Mouse (Mus musculus): Measurements from ENCODE around the gene Pmm2. TPM values are rescaled to one million over a fixed set of nuclear protein-coding genes. Genes with fewer than 3 reads are reported as not detected.

Pmm2 gene
- polyA plus RNA-seq, 1 experiment from 2014 or later = 60.0 TPM

DNA sequence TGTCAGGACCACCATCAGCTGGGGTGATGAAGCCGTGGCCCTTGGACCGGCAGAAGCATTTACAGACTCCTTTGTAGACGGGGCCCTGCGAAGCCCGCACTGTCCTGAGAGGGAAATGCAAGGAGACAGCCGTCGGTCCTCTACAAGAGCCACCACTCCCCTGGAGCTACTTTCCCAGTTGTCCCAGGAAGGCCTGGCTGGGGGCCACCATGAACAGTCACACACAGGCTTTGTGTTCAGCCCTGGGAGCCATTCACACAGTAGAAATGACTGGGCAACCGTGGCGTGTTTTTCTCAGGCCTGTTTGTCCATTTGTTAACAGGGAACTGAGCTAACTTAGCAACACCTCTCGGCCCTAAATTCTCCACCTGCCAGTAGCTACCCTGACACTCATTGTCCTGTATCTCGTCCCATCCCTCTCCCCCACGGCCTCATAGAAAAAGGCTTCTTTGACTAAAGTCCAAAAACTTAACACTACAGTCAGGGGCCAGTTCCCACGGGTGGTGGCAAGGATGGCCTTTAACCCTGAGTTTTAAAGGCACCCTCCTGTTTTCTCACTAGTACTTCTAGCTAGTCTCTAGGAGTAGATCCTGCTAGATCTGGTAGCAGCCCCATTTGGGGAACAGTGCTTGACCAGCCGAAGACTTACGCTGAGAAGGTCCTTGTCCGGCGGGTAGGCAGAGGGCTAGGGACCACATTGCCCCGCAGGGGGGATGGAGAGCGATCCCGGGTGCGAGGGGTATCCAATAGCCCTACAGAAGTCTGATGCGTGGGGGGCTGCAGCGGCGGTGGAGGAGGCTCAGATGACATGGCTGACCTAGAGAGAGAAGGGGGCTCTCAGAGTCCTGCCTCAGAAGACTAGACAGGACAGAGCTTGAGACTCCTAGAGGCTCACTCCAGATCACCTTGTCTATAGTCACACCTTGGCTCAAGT lies 26.4 kb downstream of the Pmm2 start:
- Histone ChIP-seq H3K9me3 (ENCODE audit: control insufficient read depth, low read depth, low read length) (no peaks in the 10 kb centered on the region), H3K9ac (replicated peaks; ENCODE audit: low read depth, low read length) (no peak overlapping the region), H3K4me2 (replicated peaks; ENCODE audit: low read depth, low read length) (no peak overlapping the region), H3K27ac (ENCODE audit: low read length) (no peak overlapping the region), H3K27me3 (ENCODE audit: control insufficient read depth, insufficient read depth, low read length) (no peaks in the 10 kb centered on the region), H3K4me1 (ENCODE audit: control insufficient read depth, insufficient read depth, low read length) (peaks cover 11% of the 10 kb centered on the region; the same call in 1 of the 2 replicates), H3K36me3 (ENCODE audit: control insufficient read depth, insufficient read depth, low read length) (peaks cover 13% of the 10 kb centered on the region; the same call in 1 of the 2 replicates), H3K4me3 (ENCODE audit: low read depth, low read length) (no peak overlapping the region)
- no peak for ATAC-seq (ENCODE audit: insufficient number of reproducible peaks, insufficient read depth, low FRiP score, low read depth)
- 88% methylated on average over 24 of the region's 24 CpGs for WGBS

DNA sequence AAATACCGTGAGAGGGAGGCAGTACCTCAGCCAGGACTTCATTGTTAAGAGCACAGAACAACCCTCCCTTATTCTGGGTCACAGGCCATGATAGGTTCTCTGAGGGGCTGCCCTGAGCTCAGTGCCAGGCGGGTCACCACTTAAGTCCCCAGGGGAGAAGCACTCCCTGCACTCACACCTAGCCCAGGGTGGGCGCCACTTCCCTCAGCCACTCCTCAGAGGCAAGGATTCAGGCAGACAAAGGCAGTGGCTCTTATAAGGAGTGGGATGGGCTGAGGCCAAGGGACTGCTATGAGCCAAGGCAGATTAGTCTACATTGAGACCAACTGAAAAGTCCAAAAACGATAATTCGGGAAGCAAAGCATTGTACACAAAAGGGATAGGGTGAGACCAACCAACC lies 27.9 kb downstream of the Pmm2 start:
- ATAC-seq (ENCODE audit: insufficient number of reproducible peaks, insufficient read depth, low FRiP score, low read depth) = no peak
- Histone ChIP-seq H3K9me3 (ENCODE audit: control insufficient read depth, low read depth, low read length) (no peaks in the 10 kb centered on the region), H3K4me1 (ENCODE audit: control insufficient read depth, insufficient read depth, low read length) (peaks cover 23% of the 10 kb centered on the region; the same call in 1 of the 2 replicates), H3K9ac (replicated peaks; ENCODE audit: low read depth, low read length) (no peak overlapping the region), H3K27ac (ENCODE audit: low read length) (no peak overlapping the region), H3K27me3 (ENCODE audit: control insufficient read depth, insufficient read depth, low read length) (no peaks in the 10 kb centered on the region), H3K36me3 (ENCODE audit: control insufficient read depth, insufficient read depth, low read length) (peaks cover 6% of the 10 kb centered on the region; the same call in 1 of the 2 replicates), H3K4me3 (ENCODE audit: low read depth, low read length) (no peak overlapping the region), H3K4me2 (replicated peaks; ENCODE audit: low read depth, low read length) (no peak overlapping the region)
- 84% methylated on average over 5 of the region's 5 CpGs for WGBS

DNA sequence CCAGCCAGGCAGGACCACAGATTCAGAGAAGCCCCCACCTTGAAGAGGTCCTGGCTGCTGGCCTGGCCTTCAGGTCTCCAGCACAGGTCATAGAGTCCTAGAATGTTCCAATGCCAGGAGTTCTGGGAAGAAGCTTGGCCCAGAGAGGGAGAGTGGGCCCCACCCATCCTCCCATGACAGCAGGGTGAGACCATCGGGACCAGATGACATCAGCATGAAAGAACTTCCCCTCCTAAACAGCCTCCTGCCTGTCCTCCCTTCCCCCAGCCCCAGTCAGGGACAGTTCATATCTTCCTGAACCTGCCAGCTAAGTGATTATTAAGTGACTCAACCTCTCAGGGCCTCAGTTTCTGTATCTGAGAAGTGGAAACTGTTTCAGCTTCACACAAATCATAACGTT lies 29.0 kb downstream of the Pmm2 start:
- no peak overlapping the region for H3K9ac ChIP-seq (replicated peaks; ENCODE audit: low read depth, low read length)
- H3K27ac ChIP-seq (ENCODE audit: low read length) = no peak overlapping the region
- no peak overlapping the region for H3K4me2 ChIP-seq (replicated peaks; ENCODE audit: low read depth, low read length)
- peaks cover 5% of the 10 kb centered on the region; the same call in 1 of the 2 replicates for H3K36me3 ChIP-seq (ENCODE audit: control insufficient read depth, insufficient read depth, low read length)
- H3K9me3 ChIP-seq (ENCODE audit: control insufficient read depth, low read depth, low read length) = no peaks in the 10 kb centered on the region
- no peaks in the 10 kb centered on the region for H3K27me3 ChIP-seq (ENCODE audit: control insufficient read depth, insufficient read depth, low read length)
- peaks cover 29% of the 10 kb centered on the region; the same call in 1 of the 2 replicates for H3K4me1 ChIP-seq (ENCODE audit: control insufficient read depth, insufficient read depth, low read length)
- no peak overlapping the region for H3K4me3 ChIP-seq (ENCODE audit: low read depth, low read length)
- no peak for ATAC-seq (ENCODE audit: insufficient number of reproducible peaks, insufficient read depth, low FRiP score, low read depth)
- 50% methylated on average over 2 of the region's 2 CpGs for WGBS

DNA sequence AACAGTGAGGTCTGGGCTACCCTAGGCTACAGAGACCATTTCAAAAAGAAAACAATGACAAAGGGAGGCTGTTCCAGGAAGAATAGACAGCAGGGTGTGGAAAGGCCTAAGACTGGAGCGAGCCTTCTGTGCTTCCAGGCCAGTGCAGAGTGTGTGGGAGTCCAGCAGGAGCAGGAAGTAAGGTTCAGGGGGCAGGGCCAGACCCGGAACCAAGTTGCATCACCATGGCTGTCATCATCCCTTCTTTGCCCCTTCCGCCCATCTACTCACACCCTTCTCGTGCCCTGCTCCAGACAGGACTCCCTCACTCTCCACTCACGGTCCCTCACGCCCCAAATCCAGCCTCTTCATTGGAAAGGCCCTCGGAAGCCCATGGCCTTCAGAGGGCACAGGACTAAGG lies 29.8 kb downstream of the Pmm2 start:
- H3K4me1 ChIP-seq (ENCODE audit: control insufficient read depth, insufficient read depth, low read length) = peaks cover 29% of the 10 kb centered on the region; the same call in 1 of the 2 replicates

DNA sequence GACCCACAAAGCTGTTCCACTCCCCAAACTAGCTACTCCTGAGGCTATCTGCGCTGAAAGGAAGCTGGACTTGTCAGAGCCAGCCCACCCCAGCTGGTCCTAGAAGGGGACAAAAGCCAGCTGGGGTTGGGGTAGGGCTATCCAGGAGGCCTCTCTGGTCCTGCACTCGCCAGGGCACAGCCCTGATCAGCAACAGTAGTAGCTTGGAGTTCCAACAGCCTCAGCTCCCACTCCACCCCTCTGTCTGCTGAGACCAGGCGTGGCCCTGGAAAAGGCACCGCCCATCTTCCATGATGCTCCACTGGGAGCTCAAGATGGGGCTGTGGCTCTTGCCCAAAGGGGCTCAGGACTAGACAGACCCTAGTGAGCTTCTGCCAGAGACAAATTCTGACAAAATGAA lies 30.3 kb downstream of the Pmm2 start:
- H3K27ac ChIP-seq (ENCODE audit: low read length) = no peak overlapping the region
- no peaks in the 10 kb centered on the region for H3K27me3 ChIP-seq (ENCODE audit: control insufficient read depth, insufficient read depth, low read length)
- H3K9me3 ChIP-seq (ENCODE audit: control insufficient read depth, low read depth, low read length) = no peaks in the 10 kb centered on the region
- ATAC-seq (ENCODE audit: insufficient number of reproducible peaks, insufficient read depth, low FRiP score, low read depth) = no peak
- WGBS = 54% methylated on average over 4 of the region's 4 CpGs
- H3K4me2 ChIP-seq (replicated peaks; ENCODE audit: low read depth, low read length) = no peak overlapping the region
- no peaks in the 10 kb centered on the region for H3K36me3 ChIP-seq (ENCODE audit: control insufficient read depth, insufficient read depth, low read length)
- peaks cover 29% of the 10 kb centered on the region; the same call in 1 of the 2 replicates for H3K4me1 ChIP-seq (ENCODE audit: control insufficient read depth, insufficient read depth, low read length)
- no peak overlapping the region for H3K9ac ChIP-seq (replicated peaks; ENCODE audit: low read depth, low read length)
- no peak overlapping the region for H3K4me3 ChIP-seq (ENCODE audit: low read depth, low read length)

More for the DNA sequence above, 29.8 kb downstream of the Pmm2 start:
- H3K27me3 ChIP-seq (ENCODE audit: control insufficient read depth, insufficient read depth, low read length) = no peaks in the 10 kb centered on the region
- no peak overlapping the region for H3K27ac ChIP-seq (ENCODE audit: low read length)
- 78% methylated on average over 7 of the region's 7 CpGs for WGBS
- no peaks in the 10 kb centered on the region for H3K36me3 ChIP-seq (ENCODE audit: control insufficient read depth, insufficient read depth, low read length)
- no peak for ATAC-seq (ENCODE audit: insufficient number of reproducible peaks, insufficient read depth, low FRiP score, low read depth)
- H3K9me3 ChIP-seq (ENCODE audit: control insufficient read depth, low read depth, low read length) = no peaks in the 10 kb centered on the region
- H3K4me3 ChIP-seq (ENCODE audit: low read depth, low read length) = no peak overlapping the region
- no peak overlapping the region for H3K9ac ChIP-seq (replicated peaks; ENCODE audit: low read depth, low read length)
- no peak overlapping the region for H3K4me2 ChIP-seq (replicated peaks; ENCODE audit: low read depth, low read length)

DNA sequence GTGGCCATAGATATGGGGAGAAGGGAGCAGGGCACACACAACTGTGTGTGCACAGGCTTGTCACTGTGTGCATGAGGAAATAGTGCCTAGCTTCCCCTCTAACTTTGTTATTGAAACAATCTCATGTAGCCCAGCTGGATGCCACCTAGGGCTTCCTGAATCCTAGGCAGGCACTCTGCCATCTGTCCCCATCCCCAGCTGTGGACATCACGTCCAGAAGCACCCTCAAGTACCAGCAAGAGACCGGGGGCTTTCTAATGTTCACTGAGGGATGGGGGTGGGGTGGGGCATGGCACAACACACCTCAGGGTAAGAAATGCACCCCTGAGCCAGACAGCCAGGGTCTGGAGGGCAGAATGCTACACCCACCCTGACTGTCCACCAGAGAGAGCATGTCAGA lies 30.9 kb downstream of the Pmm2 start:
- Histone ChIP-seq H3K9ac (replicated peaks; ENCODE audit: low read depth, low read length) (no peak overlapping the region), H3K4me3 (ENCODE audit: low read depth, low read length) (no peak overlapping the region), H3K27ac (ENCODE audit: low read length) (no peak overlapping the region), H3K9me3 (ENCODE audit: control insufficient read depth, low read depth, low read length) (no peaks in the 10 kb centered on the region), H3K4me2 (replicated peaks; ENCODE audit: low read depth, low read length) (no peak overlapping the region), H3K4me1 (ENCODE audit: control insufficient read depth, insufficient read depth, low read length) (peaks cover 29% of the 10 kb centered on the region; the same call in 1 of the 2 replicates), H3K27me3 (ENCODE audit: control insufficient read depth, insufficient read depth, low read length) (no peaks in the 10 kb centered on the region), H3K36me3 (ENCODE audit: control insufficient read depth, insufficient read depth, low read length) (no peaks in the 10 kb centered on the region)
- ATAC-seq (ENCODE audit: insufficient number of reproducible peaks, insufficient read depth, low FRiP score, low read depth) = no peak
- 83% methylated on average over 2 of the region's 2 CpGs for WGBS

DNA sequence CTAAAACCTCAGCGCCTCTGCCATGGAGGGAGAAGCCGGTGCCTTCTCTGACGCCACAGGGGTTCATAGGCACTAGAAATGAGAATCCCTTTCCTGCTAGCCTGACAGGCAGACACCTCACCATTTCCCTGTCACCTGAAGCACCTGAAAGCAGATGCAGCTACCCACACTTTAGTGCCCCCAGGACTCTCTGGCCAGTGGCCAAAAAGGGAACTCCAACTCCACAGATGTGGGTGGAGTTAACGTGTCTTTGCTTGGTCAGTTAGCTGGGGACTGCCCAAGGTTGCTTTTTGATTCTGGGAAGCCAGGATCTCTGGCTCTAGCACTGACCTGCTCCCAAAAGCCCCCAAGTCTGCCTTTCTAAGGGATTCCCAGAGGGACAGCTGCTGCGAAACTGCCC lies 32.0 kb downstream of the Pmm2 start:
- no peaks in the 10 kb centered on the region for H3K27me3 ChIP-seq (ENCODE audit: control insufficient read depth, insufficient read depth, low read length)
- WGBS = 57% methylated on average over 5 of the region's 5 CpGs
- ATAC-seq (ENCODE audit: insufficient number of reproducible peaks, insufficient read depth, low FRiP score, low read depth) = no peak
- H3K4me3 ChIP-seq (ENCODE audit: low read depth, low read length) = no peak overlapping the region
- H3K9me3 ChIP-seq (ENCODE audit: control insufficient read depth, low read depth, low read length) = no peaks in the 10 kb centered on the region
- H3K36me3 ChIP-seq (ENCODE audit: control insufficient read depth, insufficient read depth, low read length) = no peaks in the 10 kb centered on the region
- H3K4me1 ChIP-seq (ENCODE audit: control insufficient read depth, insufficient read depth, low read length) = peaks cover 29% of the 10 kb centered on the region; the same call in 1 of the 2 replicates
- no peak overlapping the region for H3K27ac ChIP-seq (ENCODE audit: low read length)
- peak overlapping the region; percentile 55 for H3K4me2 ChIP-seq (replicated peaks; ENCODE audit: low read depth, low read length)
- no peak overlapping the region for H3K9ac ChIP-seq (replicated peaks; ENCODE audit: low read depth, low read length)

DNA sequence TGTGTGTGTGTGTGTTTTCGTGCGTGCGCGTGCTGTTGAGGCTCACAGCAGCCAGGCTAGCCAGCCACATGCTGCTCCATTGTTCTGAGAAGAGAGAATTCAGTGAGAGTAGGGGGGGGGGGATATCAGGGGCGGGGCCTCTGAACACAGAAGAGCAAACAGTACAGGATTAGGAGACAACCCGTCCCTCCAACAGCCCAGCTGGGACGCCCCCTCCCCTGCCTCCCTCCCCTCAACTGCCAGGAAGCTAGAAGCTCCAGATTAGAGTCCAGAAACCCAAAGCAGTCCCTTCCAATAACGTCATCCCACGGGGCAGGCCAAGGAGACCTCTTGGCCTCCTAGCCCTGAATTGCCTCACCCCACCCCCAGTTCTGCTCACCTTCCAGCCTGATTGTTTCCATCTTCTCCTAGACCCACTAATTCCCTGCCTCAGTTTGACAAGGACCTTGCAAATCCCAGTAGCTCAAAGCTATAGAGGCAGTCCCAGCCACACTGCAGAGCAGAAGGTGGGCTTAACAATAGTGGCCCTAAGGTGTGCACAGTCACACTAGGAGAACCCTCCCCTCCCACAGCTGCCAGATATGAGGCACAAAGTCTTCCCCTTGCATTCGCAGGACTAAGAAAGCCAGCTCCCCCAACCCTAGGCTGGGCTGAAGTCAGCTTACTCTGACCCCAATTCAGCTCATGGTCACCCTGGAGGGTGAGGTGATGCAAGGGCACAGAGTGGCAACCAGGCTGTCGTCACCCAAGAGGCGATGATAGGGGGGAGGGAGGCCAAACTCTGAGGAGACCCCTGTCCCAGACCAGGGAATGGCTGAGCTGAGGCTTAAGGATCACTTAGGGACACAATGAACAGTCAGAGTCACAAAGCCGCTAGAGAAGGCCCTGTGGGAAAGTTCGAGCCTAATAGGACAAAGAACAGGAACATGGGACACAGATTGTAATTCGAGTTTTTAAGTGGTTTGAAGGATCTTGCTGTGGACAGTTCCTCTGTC lies 32.9 kb downstream of the Pmm2 start:
- Histone ChIP-seq H3K9ac (replicated peaks; ENCODE audit: low read depth, low read length) (peak overlapping the region; percentile 49; the same call in 1 of the 2 replicates), H3K27ac (ENCODE audit: low read length) (0 out of 2 replicates have a peak overlapping the region, but pooled peaks have one; percentile 64), H3K4me3 (ENCODE audit: low read depth, low read length) (peak overlapping the region; percentile 61), H3K4me2 (replicated peaks; ENCODE audit: low read depth, low read length) (peak overlapping the region; percentile 55), H3K27me3 (ENCODE audit: control insufficient read depth, insufficient read depth, low read length) (no peaks in the 10 kb centered on the region), H3K36me3 (ENCODE audit: control insufficient read depth, insufficient read depth, low read length) (no peaks in the 10 kb centered on the region), H3K4me1 (ENCODE audit: control insufficient read depth, insufficient read depth, low read length) (peaks cover 29% of the 10 kb centered on the region; the same call in 1 of the 2 replicates), H3K9me3 (ENCODE audit: control insufficient read depth, low read depth, low read length) (no peaks in the 10 kb centered on the region)
- WGBS = 7% methylated on average over 14 of the region's 15 CpGs
- no peak for ATAC-seq (ENCODE audit: insufficient number of reproducible peaks, insufficient read depth, low FRiP score, low read depth)

All from stomach, embryonic 14.5 days (tissue).